Mouse (Mus musculus): Measurements from ENCODE around the gene Lrrc61. TPM values are rescaled to one million over a fixed set of nuclear protein-coding genes. Genes with fewer than 3 reads are reported as not detected.

Gene Lrrc61
- polyA plus RNA-seq, 1 experiment: 35.3 TPM

DNA sequence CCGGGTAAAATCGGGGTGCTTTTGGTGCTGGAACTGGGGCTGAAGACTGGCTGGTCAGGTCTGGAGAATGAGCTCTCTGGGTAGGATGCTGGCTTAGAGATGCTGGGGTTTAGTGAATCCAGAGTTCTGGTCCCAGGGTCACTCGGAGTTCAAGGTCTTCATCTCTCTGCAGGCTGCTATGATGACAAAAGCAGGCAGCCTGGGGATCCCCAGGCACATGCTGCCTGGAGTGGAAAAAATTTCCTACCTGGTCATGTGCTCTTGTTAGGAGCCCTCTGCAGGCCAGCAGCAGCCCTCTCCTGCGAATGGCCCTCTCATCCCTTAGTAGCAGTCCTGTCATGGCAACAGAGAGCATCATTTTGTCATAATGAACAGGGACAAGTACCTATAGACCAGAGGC lies 58.9 kb downstream of the Lrrc61 start:
- no peak for TF ChIP-seq POLR2A (IDR thresholded peaks at IDR 0.05; ENCODE audit: low read depth, low read length)
- no peak for TF ChIP-seq CTCF (conservative IDR thresholded peaks at IDR 0.05; ENCODE audit: insufficient read depth, insufficient read length, low read depth, low read length)
- H3K27ac ChIP-seq (ENCODE audit: insufficient read depth, low read depth, low read length): no peak overlapping the region
- H3K27me3 ChIP-seq (replicated peaks; ENCODE audit: control insufficient read depth, insufficient read depth, low read length): no peaks in the 10 kb centered on the region
- WGBS: 90% methylated on average over 4 of the region's 4 CpGs
- H3K4me3 ChIP-seq (ENCODE audit: insufficient read depth, low read depth, low read length): no peak overlapping the region
- H3K36me3 ChIP-seq (ENCODE audit: control insufficient read depth, insufficient read depth, low read length): no peaks in the 10 kb centered on the region
- DNase-seq: no peak
- H3K4me1 ChIP-seq (ENCODE audit: control insufficient read depth, insufficient read depth, low read length): no peaks in the 10 kb centered on the region

DNA sequence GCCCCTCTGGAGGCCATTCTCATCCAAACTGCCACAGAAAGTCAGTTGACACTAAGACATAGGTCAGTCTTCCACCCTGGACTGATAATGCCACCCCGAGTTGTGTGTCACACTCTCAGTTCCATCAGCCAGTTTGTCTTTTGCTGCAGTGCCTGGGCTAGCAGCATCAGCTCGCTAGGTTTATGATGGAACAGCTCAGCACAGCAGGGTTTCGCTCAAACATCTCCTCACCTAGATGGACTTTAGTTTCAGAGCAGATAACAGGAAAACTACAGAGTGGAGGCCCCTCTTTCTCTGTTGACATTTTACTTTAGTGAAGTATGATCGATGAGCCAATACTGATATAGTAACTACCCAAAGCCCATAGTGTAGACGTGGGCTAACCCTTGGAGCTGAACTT lies 60.2 kb downstream of the Lrrc61 start:
- no peak for TF ChIP-seq CTCF (conservative IDR thresholded peaks at IDR 0.05; ENCODE audit: insufficient read depth, insufficient read length, low read depth, low read length)
- TF ChIP-seq POLR2A (IDR thresholded peaks at IDR 0.05; ENCODE audit: low read depth, low read length): no peak
- H3K27ac ChIP-seq (ENCODE audit: insufficient read depth, low read depth, low read length): no peak overlapping the region
- H3K27me3 ChIP-seq (replicated peaks; ENCODE audit: control insufficient read depth, insufficient read depth, low read length): no peaks in the 10 kb centered on the region
- no peaks in the 10 kb centered on the region for H3K36me3 ChIP-seq (ENCODE audit: control insufficient read depth, insufficient read depth, low read length)
- DNase-seq: no peak
- WGBS: 96% methylated on average over 5 of the region's 5 CpGs
- H3K4me3 ChIP-seq (ENCODE audit: insufficient read depth, low read depth, low read length): no peak overlapping the region
- no peaks in the 10 kb centered on the region for H3K4me1 ChIP-seq (ENCODE audit: control insufficient read depth, insufficient read depth, low read length)

DNA sequence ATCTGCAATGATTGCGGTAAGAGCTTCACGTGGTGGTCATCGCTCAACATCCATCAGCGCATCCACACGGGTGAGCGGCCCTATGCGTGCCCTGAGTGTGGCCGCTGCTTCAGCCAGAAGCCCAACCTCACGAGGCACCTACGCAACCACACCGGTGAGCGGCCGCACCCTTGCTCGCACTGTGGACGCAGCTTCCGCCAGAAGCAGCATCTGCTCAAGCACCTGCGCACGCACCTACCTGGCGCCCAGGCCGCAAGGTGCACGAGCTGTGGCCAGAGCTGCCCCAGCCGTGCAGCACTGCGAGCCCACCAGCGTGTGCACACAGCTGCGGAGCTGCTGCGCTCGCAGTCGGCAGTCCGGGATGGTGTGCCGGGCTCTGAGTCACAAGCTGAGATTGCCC lies 65.4 kb downstream of the Lrrc61 start:
- 96% methylated on average over 30 of the region's 30 CpGs for WGBS
- TF ChIP-seq POLR2A (IDR thresholded peaks at IDR 0.05; ENCODE audit: low read depth, low read length) (no peak), CTCF (conservative IDR thresholded peaks at IDR 0.05; ENCODE audit: insufficient read depth, insufficient read length, low read depth, low read length) (no peak)
- H3K4me1 ChIP-seq (ENCODE audit: control insufficient read depth, insufficient read depth, low read length): no peaks in the 10 kb centered on the region
- H3K27me3 ChIP-seq (replicated peaks; ENCODE audit: control insufficient read depth, insufficient read depth, low read length): no peaks in the 10 kb centered on the region
- no peak overlapping the region for H3K4me3 ChIP-seq (ENCODE audit: insufficient read depth, low read depth, low read length)
- no peak for DNase-seq
- H3K36me3 ChIP-seq (ENCODE audit: control insufficient read depth, insufficient read depth, low read length): no peaks in the 10 kb centered on the region
- H3K27ac ChIP-seq (ENCODE audit: insufficient read depth, low read depth, low read length): no peak overlapping the region

Other genes with a start within 250 kb of the Lrrc61 start
- 16.7 and 22.1 TPM in 2 replicates for gene Krba1, start 159.2 kb upstream of the Lrrc61 start, polyA plus RNA-seq (2012; rRNA removed)
- gene Zfp467, start 109.0 kb upstream of the Lrrc61 start, polyA plus RNA-seq (2012; rRNA removed): 67.0 and 80.0 TPM in 2 replicates
- gene Sspo, start 106.6 kb upstream of the Lrrc61 start, polyA plus RNA-seq (2012; rRNA removed): 1.5 and 1.9 TPM in 2 replicates
- 101 and 109 TPM in 2 replicates for gene Atp6v0e2, start 17.2 kb upstream of the Lrrc61 start, polyA plus RNA-seq (2012; rRNA removed)
- gene Rarres2, start 18.0 kb downstream of the Lrrc61 start, polyA plus RNA-seq (2012; rRNA removed): 87.9 and 89.2 TPM in 2 replicates
- gene Gm45021, start 34.8 kb downstream of the Lrrc61 start, polyA plus RNA-seq (2012; rRNA removed): not detected in 2 replicates
- 49.2 and 73.1 TPM in 2 replicates for gene Repin1, start 39.1 kb downstream of the Lrrc61 start, polyA plus RNA-seq (2012; rRNA removed)
- 0.42 and 0.49 TPM in 2 replicates for gene Gm44965, start 39.1 kb downstream of the Lrrc61 start, polyA plus RNA-seq (2012; rRNA removed)
- gene Zfp775, start 47.3 kb downstream of the Lrrc61 start, polyA plus RNA-seq (2012; rRNA removed): 4.3 and 6.1 TPM in 2 replicates
- 30.9 and 37.4 TPM in 2 replicates for gene AI854703, start 72.0 kb downstream of the Lrrc61 start, polyA plus RNA-seq (2012; rRNA removed)
- 6.1 and 9.1 TPM in 2 replicates for gene Gimap8, start 92.4 kb downstream of the Lrrc61 start, polyA plus RNA-seq (2012; rRNA removed)
- 6.8 and 10.1 TPM in 2 replicates for gene Gimap9, start 121.3 kb downstream of the Lrrc61 start, polyA plus RNA-seq (2012; rRNA removed)
- gene Gimap4, start 129.8 kb downstream of the Lrrc61 start, polyA plus RNA-seq (2012; rRNA removed): 27.5 and 44.3 TPM in 2 replicates
- gene Gimap6, start 153.4 kb downstream of the Lrrc61 start, polyA plus RNA-seq (2012; rRNA removed): 14.2 and 24.0 TPM in 2 replicates
- not detected in 2 replicates for gene Gm28053, start 163.8 kb downstream of the Lrrc61 start, polyA plus RNA-seq (2012; rRNA removed)
- gene Gimap7, start 163.8 kb downstream of the Lrrc61 start, polyA plus RNA-seq (2012; rRNA removed): 0.20 and 0.97 TPM in 2 replicates
- 8.3 and 10.0 TPM in 2 replicates for gene Gimap1, start 184.3 kb downstream of the Lrrc61 start, polyA plus RNA-seq (2012; rRNA removed)
- 16.2 and 19.6 TPM in 2 replicates for gene Gimap5, start 191.4 kb downstream of the Lrrc61 start, polyA plus RNA-seq (2012; rRNA removed)
- 3.1 and 10.6 TPM in 2 replicates for gene Gimap3, start 216.1 kb downstream of the Lrrc61 start, polyA plus RNA-seq (2012; rRNA removed)